Mouse (Mus musculus): ENCODE measurements at regions not wholly inside any gene's neighbourhood (a gene's known extent, or its start where the extent isn't known, plus 50 kb on each side); places are given as distances from the start of the nearest gene placed in this dataset.
A peak's percentile ranks its signal among the peaks of the same experiment; 100 is the strongest.
"Not testable (repeated sequence)": the region's sequence is repeated elsewhere in the genome, so short reads cannot be mapped to it uniquely, and the experiment has no call there.

GRCm38 (mm10) chr1:102303526-102303925 is 2464.8 kb upstream of the Cdh20 start:
- TF ChIP-seq POLR2A (IDR thresholded peaks at IDR 0.05; ENCODE audit: borderline replicate concordance, extremely low read depth, insufficient read depth, insufficient read length, poor library complexity, severe bottlenecking) (no peak), CTCF (IDR thresholded peaks at IDR 0.05; ENCODE audit: borderline replicate concordance, extremely low read depth, insufficient read depth, insufficient read length) (no peak)
- DNase-seq (ENCODE audit: low read depth), result no peak

GRCm38 (mm10) chr1:102353136-102353535 is 2415.2 kb upstream of the Cdh20 start:
- peak; percentile 60 for DNase-seq (ENCODE audit: low read depth)
- TF ChIP-seq CTCF (IDR thresholded peaks at IDR 0.05; ENCODE audit: borderline replicate concordance, extremely low read depth, insufficient read depth, insufficient read length), result no peak
- no peak for TF ChIP-seq POLR2A (IDR thresholded peaks at IDR 0.05; ENCODE audit: borderline replicate concordance, extremely low read depth, insufficient read depth, insufficient read length, poor library complexity, severe bottlenecking)

GRCm38 (mm10) chr1:102357911-102358310 is 2410.4 kb upstream of the Cdh20 start:
- DNase-seq (ENCODE audit: low read depth), result not testable (repeated sequence)

GRCm38 (mm10) chr1:102378613-102379012 is 2389.7 kb upstream of the Cdh20 start:
- TF ChIP-seq CTCF (IDR thresholded peaks at IDR 0.05; ENCODE audit: borderline replicate concordance, extremely low read depth, insufficient read depth, insufficient read length) (no peak), POLR2A (IDR thresholded peaks at IDR 0.05; ENCODE audit: borderline replicate concordance, extremely low read depth, insufficient read depth, insufficient read length, poor library complexity, severe bottlenecking) (no peak)
- peak; percentile 41 for DNase-seq (ENCODE audit: low read depth)

Measured in brain, embryonic 14.5 days (tissue).